Comparison of ENCODE assay signal across 9 mouse cellular contexts in genomic region chr12:91786355-91786754, GRCm38 (mm10). TPM values are rescaled to one million over a fixed set of nuclear protein-coding genes. Genes with fewer than 3 reads are reported as not detected.
DNase-seq lines count a peak whose midpoint lies in the region; ATAC-seq and TF ChIP-seq lines count a peak whose summit lies in the region.
"Had no signal": no experiment of that assay in that cellular context is flagged by ENCODE, and none has a peak within 500 bp of the region (broad histone marks: within the 10 kb centered on the region; RNA-seq: fewer than 3 reads in every experiment).

No protein-coding gene starts in this region.

- H3K27ac ChIP-seq in liver, embryonic 13.5 days, result no peak overlapping the region
- no peak overlapping the region for H3K27ac ChIP-seq in liver, postnatal 0 days (ENCODE audit: low read depth)
- peak overlapping the region; percentile 93 for H3K27ac ChIP-seq in gastrocnemius, adult 2 months
- peak overlapping the region; percentile 51; the same call in 1 of the 2 replicates for H3K27ac ChIP-seq in limb, embryonic 12.5 days
- H3K27ac ChIP-seq: forebrain, embryonic 15.5 days had no signal

- 48% methylated on average over 10 of the region's 10 CpGs for WGBS in liver, embryonic 13.5 days (ENCODE audit: insufficient replicate concordance)
- 56% methylated on average over 10 of the region's 10 CpGs for WGBS in liver, postnatal 0 days (ENCODE audit: insufficient replicate concordance)
- 18% methylated on average over 10 of the region's 10 CpGs for WGBS in limb, embryonic 12.5 days

- H3K27me3 ChIP-seq in liver, embryonic 13.5 days, result no peaks in the 10 kb centered on the region
- no peaks in the 10 kb centered on the region for H3K27me3 ChIP-seq in liver, postnatal 0 days (ENCODE audit: insufficient read depth, low read length)
- no peaks in the 10 kb centered on the region for H3K27me3 ChIP-seq in limb, embryonic 12.5 days
- H3K27me3 ChIP-seq: forebrain, embryonic 15.5 days had no signal

- intact Hi-C loops in gastrocnemius, adult 2 months (cut with DNase I), result no loop called here

- DNase-seq in liver, embryonic 13.5 days, result no peak
- DNase-seq in liver, postnatal 0 days, result no peak
- DNase-seq in gastrocnemius, adult 2 months, result peak; percentile 95
- peak; percentile 53 for DNase-seq in urinary bladder, postnatal 25 days (ENCODE audit: low spot score)
- no peak for DNase-seq in layer of hippocampus, adult 9-11 months
- DNase-seq in cerebellum, postnatal 25 days, result no peak
- no peak for DNase-seq in c-Kit-positive CD71-positive TER-119-positive erythroid progenitor cells, embryonic 14.5 days (ENCODE audit: low spot score)

- H3K4me3 ChIP-seq in liver, embryonic 13.5 days (replicated peaks), result no peak overlapping the region
- no peak overlapping the region for H3K4me3 ChIP-seq in liver, postnatal 0 days (ENCODE audit: low read depth, low read length)
- H3K4me3 ChIP-seq in gastrocnemius, adult 2 months, result peak overlapping the region; percentile 67
- H3K4me3 ChIP-seq in limb, embryonic 12.5 days (replicated peaks), result no peak overlapping the region
- H3K4me3 ChIP-seq: forebrain, embryonic 15.5 days had no signal

- no peaks in the 10 kb centered on the region for H3K9me3 ChIP-seq in liver, embryonic 13.5 days (replicated peaks)
- H3K9me3 ChIP-seq in liver, postnatal 0 days (ENCODE audit: low read length), result no peaks in the 10 kb centered on the region
- H3K9me3 ChIP-seq in limb, embryonic 12.5 days, result no peaks in the 10 kb centered on the region
- H3K9me3 ChIP-seq: forebrain, embryonic 15.5 days had no signal

- no peak for TF ChIP-seq EP300 in liver, postnatal 0 days (IDR thresholded peaks at IDR 0.05; ENCODE audit: low read depth)

- no peak overlapping the region for H3K9ac ChIP-seq in liver, embryonic 13.5 days
- H3K9ac ChIP-seq in liver, postnatal 0 days (replicated peaks), result no peak overlapping the region
- H3K9ac ChIP-seq in limb, embryonic 12.5 days (replicated peaks), result no peak overlapping the region
- H3K9ac ChIP-seq: forebrain, embryonic 15.5 days had no signal

- H3K36me3 ChIP-seq in liver, embryonic 13.5 days, result no peaks in the 10 kb centered on the region
- no peaks in the 10 kb centered on the region for H3K36me3 ChIP-seq in liver, postnatal 0 days (replicated peaks; ENCODE audit: insufficient read depth, low read length)
- no peaks in the 10 kb centered on the region for H3K36me3 ChIP-seq in limb, embryonic 12.5 days
- H3K36me3 ChIP-seq: forebrain, embryonic 15.5 days had no signal

- H3K4me1 ChIP-seq in liver, embryonic 13.5 days (replicated peaks), result no peaks in the 10 kb centered on the region
- H3K4me1 ChIP-seq in liver, postnatal 0 days (ENCODE audit: insufficient read depth), result no peaks in the 10 kb centered on the region
- H3K4me1 ChIP-seq in limb, embryonic 12.5 days (replicated peaks), result peaks cover 12% of the 10 kb centered on the region
- H3K4me1 ChIP-seq: forebrain, embryonic 15.5 days had no signal

- 0 out of 2 replicates have a peak, but pooled peaks have one; percentile 25 for ATAC-seq in liver, embryonic 13.5 days (ENCODE audit: low read depth)
- no peak for ATAC-seq in liver, postnatal 0 days
- ATAC-seq in limb, embryonic 12.5 days (ENCODE audit: insufficient number of reproducible peaks, insufficient read depth, low FRiP score, low TSS enrichment, low read depth), result peak; percentile 69
- ATAC-seq: forebrain, embryonic 15.5 days had no signal

- no peak overlapping the region for H3K4me2 ChIP-seq in liver, embryonic 13.5 days
- H3K4me2 ChIP-seq in liver, postnatal 0 days (ENCODE audit: low read depth, low read length), result no peak overlapping the region
- H3K4me2 ChIP-seq in limb, embryonic 12.5 days, result no peak overlapping the region
- H3K4me2 ChIP-seq: forebrain, embryonic 15.5 days had no signal

- no peak for TF ChIP-seq CTCF in liver, postnatal 0 days (IDR thresholded peaks at IDR 0.05; ENCODE audit: low read depth)
- TF ChIP-seq CTCF in gastrocnemius, adult 2 months (IDR thresholded peaks at IDR 0.05), result no peak

RNA-seq across cellular contexts. Expression of gene Ston2, which starts 1.8 kb away (rescaled TPM):
- 25.0 and 25.2 TPM in 2 replicates for polyA plus RNA-seq in liver, embryonic 13.5 days (2015; fragmentation: Nextera tagmentation; extraction: Ambion mirVana)
- 5.5 and 5.6 TPM in 2 replicates for polyA plus RNA-seq in liver, postnatal 0 days (2015; fragmentation: Nextera tagmentation; extraction: Ambion mirVana)
- 10 to 100 TPM; 53.3 to 61.6 TPM for total RNA-seq in gastrocnemius, adult 2 months (2021)
- polyA plus RNA-seq in limb, embryonic 12.5 days (2016; fragmentation: Nextera tagmentation; extraction: Ambion mirVana), result 4.9 and 6.9 TPM in 2 replicates

Comparison
In these comparisons a context has a peak if more than half of its experiments do, and no peak if none do; other contexts are left out.
1. DNase-seq: peak in gastrocnemius, adult 2 months (single experiment) and urinary bladder, postnatal 25 days (single experiment); none in liver, embryonic 13.5 days (single experiment), liver, postnatal 0 days (single experiment), layer of hippocampus, adult 9-11 months (single experiment), cerebellum, postnatal 25 days (0 of 2) and c-Kit-positive CD71-positive TER-119-positive erythroid progenitor cells, embryonic 14.5 days (single experiment).
2. H3K27ac ChIP-seq: peak in gastrocnemius, adult 2 months (single experiment) and limb, embryonic 12.5 days (single experiment); none in liver, embryonic 13.5 days (single experiment) and liver, postnatal 0 days (single experiment).